ENCODE assay signal across 30 mouse cellular contexts in genomic region chr17:88143378-88143943, GRCm38 (mm10).
DNase-seq lines count a peak whose midpoint lies in the region; ATAC-seq and TF ChIP-seq lines count a peak whose summit lies in the region.
"Had no signal": no experiment of that assay in that cellular context is flagged by ENCODE, and none has a peak within 500 bp of the region (broad histone marks: within the 10 kb centered on the region; RNA-seq: fewer than 3 reads in every experiment).

No protein-coding gene starts in this region.

- H3K9ac ChIP-seq in embryonic facial prominence, embryonic 15.5 days: no peak overlapping the region
- no peak overlapping the region for H3K9ac ChIP-seq in lung, embryonic 14.5 days
- H3K9ac ChIP-seq in lung, embryonic 16.5 days (ENCODE audit: low read length): no peak overlapping the region
- H3K9ac ChIP-seq: embryonic facial prominence, embryonic 12.5 days; forebrain, embryonic 12.5 days had no signal

- no peaks in the 10 kb centered on the region for H3K27me3 ChIP-seq in embryonic facial prominence, embryonic 15.5 days
- H3K27me3 ChIP-seq in embryonic facial prominence, embryonic 10.5 days (replicated peaks; ENCODE audit: low read depth, poor library complexity, severe bottlenecking): no peaks in the 10 kb centered on the region
- no peaks in the 10 kb centered on the region for H3K27me3 ChIP-seq in lung, embryonic 14.5 days (ENCODE audit: insufficient read depth, low read length)
- no peaks in the 10 kb centered on the region for H3K27me3 ChIP-seq in lung, embryonic 16.5 days (ENCODE audit: control insufficient read depth, insufficient read depth, low read depth, low read length)
- H3K27me3 ChIP-seq: CH12.LX; embryonic facial prominence, embryonic 12.5 days; forebrain, embryonic 12.5 days; Patski had no signal

- DNase-seq in embryonic facial prominence, embryonic 10.5 days (ENCODE audit: low spot score): no peak
- peak; percentile 76 for DNase-seq in lung, embryonic 14.5 days
- no peak for DNase-seq in lung, postnatal 14 days
- DNase-seq in lung, adult 18-20 months: no peak
- DNase-seq in layer of hippocampus, adult 2 months (ENCODE audit: low spot score in 2 of 2): no peak
- DNase-seq: adrenal gland, adult 8-10 months; adrenal gland, postnatal 14 days; adrenal gland, postnatal 36 days; B cell, adult 2 months; cerebellum, adult 11 months; cerebellum, adult 18-20 months; cerebellum, adult 8-10 months; cerebellum, adult 9-11 months; cerebellum, postnatal 14 days; cerebellum, postnatal 36 days; embryo, embryonic 11 days had no signal

- H3K36me3 ChIP-seq in embryonic facial prominence, embryonic 15.5 days: no peaks in the 10 kb centered on the region
- H3K36me3 ChIP-seq in embryonic facial prominence, embryonic 10.5 days (replicated peaks): no peaks in the 10 kb centered on the region
- no peaks in the 10 kb centered on the region for H3K36me3 ChIP-seq in lung, embryonic 14.5 days (ENCODE audit: insufficient read depth)
- H3K36me3 ChIP-seq in lung, embryonic 16.5 days (ENCODE audit: control insufficient read depth, insufficient read depth, low read length): no peaks in the 10 kb centered on the region
- H3K36me3 ChIP-seq: embryonic facial prominence, embryonic 12.5 days; forebrain, embryonic 10.5 days; forebrain, embryonic 12.5 days; G1E had no signal

- 57% methylated on average over 3 of the region's 3 CpGs for WGBS in embryonic facial prominence, embryonic 15.5 days
- 78% methylated on average over 3 of the region's 3 CpGs for WGBS in embryonic facial prominence, embryonic 10.5 days
- WGBS in lung, embryonic 14.5 days: 49% methylated on average over 3 of the region's 3 CpGs
- 42% methylated on average over 3 of the region's 3 CpGs for WGBS in lung, embryonic 16.5 days

- H3K4me3 ChIP-seq in embryonic facial prominence, embryonic 15.5 days (replicated peaks): no peak overlapping the region
- no peak overlapping the region for H3K4me3 ChIP-seq in embryonic facial prominence, embryonic 10.5 days
- H3K4me3 ChIP-seq in lung, embryonic 14.5 days (ENCODE audit: low read depth, low read length): no peak overlapping the region
- H3K4me3 ChIP-seq in lung, embryonic 16.5 days (ENCODE audit: low read length): no peak overlapping the region
- H3K4me3 ChIP-seq in bone marrow macrophage, adult 2 months (ENCODE audit: insufficient read depth, low read length): no peak overlapping the region
- no peak overlapping the region for H3K4me3 ChIP-seq in layer of hippocampus, adult 2 months
- H3K4me3 ChIP-seq: embryonic facial prominence, embryonic 12.5 days; erythroblast, embryonic 14.5 days; forebrain, embryonic 10.5 days; forebrain, embryonic 12.5 days had no signal

- H3K4me1 ChIP-seq in embryonic facial prominence, embryonic 15.5 days: peaks cover 16% of the 10 kb centered on the region
- H3K4me1 ChIP-seq in embryonic facial prominence, embryonic 10.5 days: peaks cover 5% of the 10 kb centered on the region
- H3K4me1 ChIP-seq in lung, embryonic 14.5 days (ENCODE audit: insufficient read depth): no peaks in the 10 kb centered on the region
- H3K4me1 ChIP-seq in lung, embryonic 16.5 days (replicated peaks; ENCODE audit: control insufficient read depth, insufficient read depth, low read length): no peaks in the 10 kb centered on the region
- H3K4me1 ChIP-seq in bone marrow macrophage, adult 2 months (ENCODE audit: control insufficient read depth, insufficient read depth, low read length): peaks cover 9% of the 10 kb centered on the region
- H3K4me1 ChIP-seq: forebrain, embryonic 10.5 days; forebrain, embryonic 12.5 days had no signal

- no peak overlapping the region for H3K4me2 ChIP-seq in embryonic facial prominence, embryonic 15.5 days (replicated peaks)
- no peak overlapping the region for H3K4me2 ChIP-seq in lung, embryonic 14.5 days
- no peak overlapping the region for H3K4me2 ChIP-seq in lung, embryonic 16.5 days (ENCODE audit: low read depth, low read length)
- H3K4me2 ChIP-seq: embryonic facial prominence, embryonic 12.5 days; forebrain, embryonic 12.5 days had no signal

- 0 out of 2 replicates have a peak overlapping the region, but pooled peaks have one; percentile 18 for H3K27ac ChIP-seq in embryonic facial prominence, embryonic 15.5 days (replicated peaks)
- no peak overlapping the region for H3K27ac ChIP-seq in embryonic facial prominence, embryonic 10.5 days (replicated peaks)
- peak overlapping the region; percentile 73 for H3K27ac ChIP-seq in lung, embryonic 14.5 days (ENCODE audit: low read depth)
- peak overlapping the region; percentile 71 for H3K27ac ChIP-seq in lung, embryonic 16.5 days (ENCODE audit: low read length)
- H3K27ac ChIP-seq in bone marrow macrophage, adult 2 months (ENCODE audit: insufficient read depth, low read depth, low read length): 0 out of 2 replicates have a peak overlapping the region, but pooled peaks have one; percentile 2
- no peak overlapping the region for H3K27ac ChIP-seq in layer of hippocampus, adult 2 months
- H3K27ac ChIP-seq: embryonic facial prominence, embryonic 12.5 days; forebrain, embryonic 10.5 days; forebrain, embryonic 12.5 days had no signal

- no peak for ATAC-seq in embryonic facial prominence, embryonic 15.5 days (ENCODE audit: insufficient number of reproducible peaks, low FRiP score, low TSS enrichment, low read depth)
- peak; percentile 62; the same call in 1 of the 2 replicates for ATAC-seq in lung, embryonic 14.5 days (ENCODE audit: insufficient read depth)
- peak; percentile 80 for ATAC-seq in lung, embryonic 16.5 days (ENCODE audit: low read depth)
- ATAC-seq: activated CD4-positive, CD25-positive, alpha-beta regulatory T cell, adult 4 months; CD4-positive, CD25-positive, alpha-beta regulatory T cell, adult 4 months; forebrain, embryonic 14.5 days; forebrain, embryonic 16.5 days; Patski had no signal

- H3K9me3 ChIP-seq in embryonic facial prominence, embryonic 15.5 days (replicated peaks): no peaks in the 10 kb centered on the region
- H3K9me3 ChIP-seq in embryonic facial prominence, embryonic 10.5 days: no peaks in the 10 kb centered on the region
- no peaks in the 10 kb centered on the region for H3K9me3 ChIP-seq in lung, embryonic 14.5 days (ENCODE audit: low read depth, low read length)
- no peaks in the 10 kb centered on the region for H3K9me3 ChIP-seq in lung, embryonic 16.5 days (ENCODE audit: control insufficient read depth, low read length)
- H3K9me3 ChIP-seq: embryonic facial prominence, embryonic 12.5 days; forebrain, embryonic 10.5 days; forebrain, embryonic 12.5 days; G1E had no signal

- TF ChIP-seq CTCF in lung, embryonic 14.5 days (IDR thresholded peaks at IDR 0.05; ENCODE audit: low read depth): no peak
- TF ChIP-seq CTCF in bone marrow macrophage, adult 2 months (IDR thresholded peaks at IDR 0.05; ENCODE audit: low read depth, low read length): no peak
- TF ChIP-seq CTCF in layer of hippocampus, adult 2 months (conservative IDR thresholded peaks at IDR 0.05): no peak

- TF ChIP-seq POLR2A in bone marrow macrophage, adult 2 months (IDR thresholded peaks at IDR 0.05; ENCODE audit: borderline replicate concordance, low read depth, low read length): no peak

Comparison
In these comparisons a context has a peak if more than half of its experiments do, and no peak if none do; other contexts are left out.
1. H3K27ac ChIP-seq: peak in embryonic facial prominence, embryonic 15.5 days (single experiment), lung, embryonic 14.5 days (single experiment), lung, embryonic 16.5 days (single experiment) and bone marrow macrophage, adult 2 months (single experiment); none in embryonic facial prominence, embryonic 10.5 days (single experiment) and layer of hippocampus, adult 2 months (single experiment).